Mouse (Mus musculus) hindbrain, embryonic 15.5 days (tissue): ENCODE measurements around the gene Exoc2. TPM values are rescaled to one million over a fixed set of nuclear protein-coding genes. Genes with fewer than 3 reads are reported as not detected.

Experiments
- ATAC-seq: fragments of 200-750 bp; cut with Nextera tagmentation; 2 replicates; pipeline ENCODE4 v1.8.0; 2017; ENCODE audit warnings: low read depth, moderate number of reproducible peaks, moderate TSS enrichment; ENCODE audit not compliant: low FRiP score
- H3K27ac ChIP-seq: fragments of 300-500 bp; sonication (generic); replicated peaks from 2 replicates; pipeline ENCODE4 v1.5.1; 2015; ENCODE audit warnings: mild to moderate bottlenecking, inconsistent platforms
- H3K27me3 ChIP-seq: fragments of 300-500 bp; sonication (generic); 2 replicates; pipeline ENCODE4 v1.6.1; 2015; ENCODE audit warnings: control low read depth, inconsistent platforms
- H3K36me3 ChIP-seq: fragments of 300-500 bp; sonication (generic); 2 replicates; pipeline ENCODE4 v1.6.1; 2015; ENCODE audit warnings: control low read depth, inconsistent platforms
- H3K4me1 ChIP-seq: fragments of 300-500 bp; sonication (generic); replicated peaks from 2 replicates; pipeline ENCODE4 v1.6.1; 2015; ENCODE audit warnings: control low read depth, inconsistent platforms
- H3K4me2 ChIP-seq: fragments of 300-500 bp; sonication (generic); 2 replicates; pipeline ENCODE4 v1.6.1; 2015; ENCODE audit warnings: moderate library complexity, mild to moderate bottlenecking, inconsistent platforms
- H3K4me3 ChIP-seq: fragments of 300-500 bp; sonication (generic); 2 replicates; pipeline ENCODE4 v1.5.1; 2015; ENCODE audit warnings: mild to moderate bottlenecking, inconsistent platforms
- H3K9ac ChIP-seq: fragments of 300-500 bp; sonication (generic); 2 replicates; pipeline ENCODE4 v1.6.1; 2015; ENCODE audit warnings: inconsistent platforms
- H3K9me3 ChIP-seq: fragments of 300-500 bp; sonication (generic); 2 replicates; pipeline ENCODE4 v1.6.1; 2016; ENCODE audit warnings: control low read depth, inconsistent platforms
- WGBS: fragments of 180-500 bp; shearing (Covaris S2); methylation state at CpG from one replicate; pipeline ENCODE4 v1.1.7; 2015; 5-methylcytosine and 5-hydroxymethylcytosine counted together
- polyA plus RNA-seq: library from polyadenylated mRNA; unstranded; fragments of >200 nt; fragmentation: Nextera tagmentation; extraction: Ambion mirVana; gene quantifications from 2 replicates; pipeline ENCODE4 v1.2.1, GENCODE M21; 2015

Gene Exoc2
- polyA plus RNA-seq, 1 experiment from 2014 or later, result 50.0 TPM

- Histone ChIP-seq H3K36me3 (peaks cover 13% of the 10 kb centered on the region; the same call in 1 of the 2 replicates), H3K4me3 (no peak overlapping the region), H3K4me1 (no peaks in the 10 kb centered on the region), H3K27me3 (no peaks in the 10 kb centered on the region), H3K27ac (no peak overlapping the region), H3K9ac (no peak overlapping the region), H3K9me3 (no peaks in the 10 kb centered on the region), H3K4me2 (no peak overlapping the region)
- ATAC-seq, result no peak
- WGBS, result 88% methylated on average over 1 of the region's 1 CpGs
Observed at GRCm38 (mm10) chr13:30836342-30836741, 137.6 kb downstream of the Exoc2 start.

GRCm38 (mm10) chr13:30834859-30835258 is 139.0 kb downstream of the Exoc2 start:
- no peak overlapping the region for H3K4me3 ChIP-seq
- H3K4me1 ChIP-seq, result no peaks in the 10 kb centered on the region
- no peaks in the 10 kb centered on the region for H3K27me3 ChIP-seq
- H3K9ac ChIP-seq, result no peak overlapping the region
- no peaks in the 10 kb centered on the region for H3K9me3 ChIP-seq
- H3K36me3 ChIP-seq, result peaks cover 13% of the 10 kb centered on the region; the same call in 1 of the 2 replicates
- H3K4me2 ChIP-seq, result no peak overlapping the region
- no peak for ATAC-seq
- H3K27ac ChIP-seq, result no peak overlapping the region
- WGBS, result 90% methylated on average over 9 of the region's 9 CpGs

- H3K4me2 ChIP-seq, result no peak overlapping the region
- H3K9ac ChIP-seq, result no peak overlapping the region
- no peak for ATAC-seq
- no peaks in the 10 kb centered on the region for H3K9me3 ChIP-seq
- H3K27ac ChIP-seq, result no peak overlapping the region
- no peaks in the 10 kb centered on the region for H3K27me3 ChIP-seq
- H3K4me3 ChIP-seq, result no peak overlapping the region
- H3K36me3 ChIP-seq, result peaks cover 13% of the 10 kb centered on the region; the same call in 1 of the 2 replicates
- WGBS, result 87% methylated on average over 6 of the region's 6 CpGs
- H3K4me1 ChIP-seq, result no peaks in the 10 kb centered on the region
Observed at GRCm38 (mm10) chr13:30834349-30834748, 139.5 kb downstream of the Exoc2 start.

- 91% methylated on average over 6 of the region's 6 CpGs for WGBS
- no peaks in the 10 kb centered on the region for H3K27me3 ChIP-seq
- H3K4me1 ChIP-seq, result no peaks in the 10 kb centered on the region
- no peak overlapping the region for H3K9ac ChIP-seq
- H3K9me3 ChIP-seq, result no peaks in the 10 kb centered on the region
- no peak overlapping the region for H3K4me2 ChIP-seq
- H3K36me3 ChIP-seq, result peaks cover 7% of the 10 kb centered on the region; the same call in 1 of the 2 replicates
- H3K4me3 ChIP-seq, result no peak overlapping the region
- no peak for ATAC-seq
- no peak overlapping the region for H3K27ac ChIP-seq
Observed at GRCm38 (mm10) chr13:30833476-30834149, 140.3 kb downstream of the Exoc2 start.

GRCm38 (mm10) chr13:30831369-30831768 is 142.5 kb downstream of the Exoc2 start:
- Histone ChIP-seq H3K4me2 (no peak overlapping the region), H3K27ac (no peak overlapping the region), H3K9ac (no peak overlapping the region), H3K4me3 (no peak overlapping the region), H3K36me3 (no peaks in the 10 kb centered on the region), H3K4me1 (no peaks in the 10 kb centered on the region), H3K27me3 (no peaks in the 10 kb centered on the region), H3K9me3 (no peaks in the 10 kb centered on the region)
- no peak for ATAC-seq
- 86% methylated on average over 6 of the region's 6 CpGs for WGBS

GRCm38 (mm10) chr13:30826511-30826910 is 147.4 kb downstream of the Exoc2 start:
- peaks cover 11% of the 10 kb centered on the region for H3K36me3 ChIP-seq
- no peak for ATAC-seq
- no peak overlapping the region for H3K4me2 ChIP-seq
- H3K27me3 ChIP-seq, result no peaks in the 10 kb centered on the region
- H3K27ac ChIP-seq, result no peak overlapping the region
- no peaks in the 10 kb centered on the region for H3K9me3 ChIP-seq
- H3K4me1 ChIP-seq, result no peaks in the 10 kb centered on the region
- H3K4me3 ChIP-seq, result no peak overlapping the region
- WGBS, result 94% methylated on average over 7 of the region's 7 CpGs
- H3K9ac ChIP-seq, result no peak overlapping the region

GRCm38 (mm10) chr13:30824903-30825302 is 149.0 kb downstream of the Exoc2 start:
- no peak for ATAC-seq
- H3K4me1 ChIP-seq, result no peaks in the 10 kb centered on the region
- 92% methylated on average over 3 of the region's 3 CpGs for WGBS
- H3K4me3 ChIP-seq, result no peak overlapping the region
- no peak overlapping the region for H3K9ac ChIP-seq
- H3K9me3 ChIP-seq, result no peaks in the 10 kb centered on the region
- no peak overlapping the region for H3K27ac ChIP-seq
- H3K36me3 ChIP-seq, result peaks cover 20% of the 10 kb centered on the region
- H3K4me2 ChIP-seq, result no peak overlapping the region
- no peaks in the 10 kb centered on the region for H3K27me3 ChIP-seq

GRCm38 (mm10) chr13:30820555-30820954 is 153.3 kb downstream of the Exoc2 start:
- H3K36me3 ChIP-seq, result peaks cover 43% of the 10 kb centered on the region
- no peaks in the 10 kb centered on the region for H3K27me3 ChIP-seq
- H3K9ac ChIP-seq, result no peak overlapping the region
- H3K4me1 ChIP-seq, result no peaks in the 10 kb centered on the region
- ATAC-seq, result no peak
- no peak overlapping the region for H3K4me2 ChIP-seq
- WGBS, result 87% methylated on average over 7 of the region's 7 CpGs
- H3K4me3 ChIP-seq, result no peak overlapping the region
- H3K27ac ChIP-seq, result no peak overlapping the region
- no peaks in the 10 kb centered on the region for H3K9me3 ChIP-seq

- Histone ChIP-seq H3K27ac (no peak overlapping the region), H3K4me1 (no peaks in the 10 kb centered on the region), H3K4me2 (no peak overlapping the region), H3K36me3 (peaks cover 43% of the 10 kb centered on the region), H3K4me3 (no peak overlapping the region), H3K9me3 (no peaks in the 10 kb centered on the region), H3K27me3 (no peaks in the 10 kb centered on the region), H3K9ac (no peak overlapping the region)
- no peak for ATAC-seq
- 95% methylated on average over 2 of the region's 2 CpGs for WGBS
Observed at GRCm38 (mm10) chr13:30819891-30820290, 154.0 kb downstream of the Exoc2 start.

- Histone ChIP-seq H3K4me2 (no peak overlapping the region), H3K36me3 (peaks cover 47% of the 10 kb centered on the region), H3K27ac (no peak overlapping the region), H3K9me3 (no peaks in the 10 kb centered on the region), H3K4me3 (no peak overlapping the region), H3K27me3 (no peaks in the 10 kb centered on the region), H3K9ac (no peak overlapping the region), H3K4me1 (no peaks in the 10 kb centered on the region)
- 93% methylated on average over 5 of the region's 5 CpGs for WGBS
- ATAC-seq, result no peak
Observed at GRCm38 (mm10) chr13:30817436-30817835, 156.5 kb downstream of the Exoc2 start.

- Histone ChIP-seq H3K36me3 (peaks cover 29% of the 10 kb centered on the region), H3K9me3 (no peaks in the 10 kb centered on the region), H3K27ac (no peak overlapping the region), H3K27me3 (no peaks in the 10 kb centered on the region), H3K4me2 (no peak overlapping the region), H3K4me3 (no peak overlapping the region), H3K4me1 (no peaks in the 10 kb centered on the region), H3K9ac (no peak overlapping the region)
- no peak for ATAC-seq
- WGBS, result 88% methylated on average over 5 of the region's 5 CpGs
Observed at GRCm38 (mm10) chr13:30814256-30814655, 159.6 kb downstream of the Exoc2 start.

GRCm38 (mm10) chr13:30813464-30813863 is 160.4 kb downstream of the Exoc2 start:
- Histone ChIP-seq H3K4me2 (no peak overlapping the region), H3K4me1 (no peaks in the 10 kb centered on the region), H3K27ac (no peak overlapping the region), H3K4me3 (no peak overlapping the region), H3K9me3 (no peaks in the 10 kb centered on the region), H3K9ac (no peak overlapping the region), H3K27me3 (no peaks in the 10 kb centered on the region), H3K36me3 (peaks cover 23% of the 10 kb centered on the region)
- WGBS, result 92% methylated on average over 5 of the region's 5 CpGs
- ATAC-seq, result no peak

- Histone ChIP-seq H3K4me1 (no peaks in the 10 kb centered on the region), H3K4me2 (no peak overlapping the region), H3K4me3 (no peak overlapping the region), H3K9ac (no peak overlapping the region), H3K9me3 (no peaks in the 10 kb centered on the region), H3K36me3 (peaks cover 6% of the 10 kb centered on the region; the same call in 1 of the 2 replicates), H3K27ac (no peak overlapping the region), H3K27me3 (no peaks in the 10 kb centered on the region)
- 75% methylated on average over 7 of the region's 7 CpGs for WGBS
- ATAC-seq, result no peak
Observed at GRCm38 (mm10) chr13:30809240-30809639, 164.7 kb downstream of the Exoc2 start.
